Mouse (Mus musculus): Measurements from ENCODE around the gene Neurl4. TPM values are rescaled to one million over a fixed set of nuclear protein-coding genes. Genes with fewer than 3 reads are reported as not detected.
"Not testable (repeated sequence)": the region's sequence is repeated elsewhere in the genome, so short reads cannot be mapped to it uniquely, and the experiment has no call there.

The Neurl4 gene
- polyA plus RNA-seq (2014; fragmentation: Nextera tagmentation; extraction: Ambion mirVana): 12.5 and 13.1 TPM in 2 replicates

GRCm38 (mm10) chr11:69900471-69901405 is at the start of gene Neurl4, which contains the start of gene 2810408A11Rik:
Neurl4 (plus strand) TSS chr11:69901072.
2810408A11Rik (minus strand) TSS chr11:69900987.
- 0 out of 2 replicates have a peak, but pooled peaks cover 5% of the 10 kb centered on the region for H3K4me1 ChIP-seq (ENCODE audit: insufficient read depth)
- peak; percentile 93 for ATAC-seq (ENCODE audit: insufficient read depth)
- H3K4me3 ChIP-seq (ENCODE audit: low read depth, low read length): peak within 1 kb of the TSS; percentile 84
- TF ChIP-seq CTCF (IDR thresholded peaks at IDR 0.05; ENCODE audit: low read depth): no peak
- whole genome bisulfite sequencing: under 1% methylated on average over 38 of the region's 38 CpGs
- H3K4me2 ChIP-seq: peak within 1 kb of the TSS; percentile 99
- DNase-seq: peak; percentile 96
- H3K9me3 ChIP-seq (ENCODE audit: low read depth, low read length): no peaks in the 10 kb centered on the region
- H3K27ac ChIP-seq (ENCODE audit: low read depth): peak within 1 kb of the TSS; percentile 98
- no peaks in the 10 kb centered on the region for H3K27me3 ChIP-seq (ENCODE audit: insufficient read depth, low read length)
- peak within 1 kb of the TSS; percentile 89 for H3K9ac ChIP-seq
- H3K36me3 ChIP-seq (ENCODE audit: insufficient read depth): peaks cover 23% of the 10 kb centered on the region

DNA sequence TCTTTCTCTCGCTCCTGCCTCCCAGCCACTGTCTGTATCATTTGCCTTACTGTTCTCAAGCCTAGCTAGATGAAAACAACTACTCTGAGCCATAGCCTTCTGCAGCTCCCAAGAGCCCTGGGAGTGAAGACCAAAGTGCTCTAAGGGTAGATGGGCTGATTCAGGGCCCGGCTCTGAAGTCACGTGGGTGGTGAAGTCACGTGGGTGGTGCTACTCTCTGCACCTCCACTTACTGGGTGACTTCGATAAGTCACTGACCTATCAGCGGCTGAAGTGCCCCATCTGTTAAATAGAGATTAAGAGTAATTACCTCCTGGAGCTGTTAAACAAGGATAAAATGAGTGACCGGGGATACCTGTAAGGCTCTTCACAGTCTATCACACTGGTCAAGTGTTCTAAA is 46.9 kb upstream of the Neurl4 start:
- Histone ChIP-seq H3K27me3 (ENCODE audit: insufficient read depth, low read length) (peaks cover 8% of the 10 kb centered on the region), H3K27ac (ENCODE audit: low read depth) (no peak overlapping the region; the same call in 1 of the 2 replicates), H3K4me3 (ENCODE audit: low read depth, low read length) (no peak overlapping the region), H3K4me2 (no peak overlapping the region), H3K9ac (no peak overlapping the region), H3K4me1 (ENCODE audit: insufficient read depth) (no peaks in the 10 kb centered on the region), H3K36me3 (ENCODE audit: insufficient read depth) (peaks cover 43% of the 10 kb centered on the region), H3K9me3 (ENCODE audit: low read depth, low read length) (no peaks in the 10 kb centered on the region)
- peak; percentile 41; the same call in 1 of the 2 replicates for ATAC-seq (ENCODE audit: insufficient read depth)
- WGBS: 55% methylated on average over 7 of the region's 7 CpGs
- TF ChIP-seq CTCF (IDR thresholded peaks at IDR 0.05; ENCODE audit: low read depth): no peak
- no peak for DNase-seq

DNA sequence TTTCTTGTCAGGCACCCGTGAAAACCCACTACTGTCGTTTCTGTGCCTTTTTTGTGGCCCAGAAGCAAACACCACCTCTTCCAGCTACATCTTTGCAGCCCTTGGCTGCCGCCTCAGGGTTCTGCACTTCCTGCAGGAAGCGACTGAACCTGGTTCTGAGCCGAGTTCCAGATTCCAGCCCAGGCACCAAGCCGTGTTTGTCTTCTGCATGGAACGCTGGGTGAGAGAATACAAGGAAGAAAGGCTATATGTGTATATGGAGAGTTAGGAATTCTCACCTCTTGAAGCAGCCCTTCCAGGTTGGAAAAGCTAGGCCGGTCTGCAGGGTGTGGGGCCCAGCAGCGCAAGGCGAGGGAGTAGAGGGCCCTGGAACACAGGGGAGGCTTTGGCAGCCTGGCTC is 46.2 kb upstream of the Neurl4 start:
- no peaks in the 10 kb centered on the region for H3K4me1 ChIP-seq (ENCODE audit: insufficient read depth)
- no peak overlapping the region for H3K4me2 ChIP-seq
- H3K9ac ChIP-seq: no peak overlapping the region
- 76% methylated on average over 10 of the region's 10 CpGs for WGBS
- H3K9me3 ChIP-seq (ENCODE audit: low read depth, low read length): no peaks in the 10 kb centered on the region
- H3K4me3 ChIP-seq (ENCODE audit: low read depth, low read length): no peak overlapping the region
- H3K27ac ChIP-seq (ENCODE audit: low read depth): no peak overlapping the region
- no peak for TF ChIP-seq CTCF (IDR thresholded peaks at IDR 0.05; ENCODE audit: low read depth)
- peaks cover 12% of the 10 kb centered on the region for H3K27me3 ChIP-seq (ENCODE audit: insufficient read depth, low read length)
- ATAC-seq (ENCODE audit: insufficient read depth): no peak
- no peak for DNase-seq
- H3K36me3 ChIP-seq (ENCODE audit: insufficient read depth): peaks cover 36% of the 10 kb centered on the region

- H3K9me3 ChIP-seq (ENCODE audit: low read depth, low read length): no peaks in the 10 kb centered on the region
- H3K4me1 ChIP-seq (ENCODE audit: insufficient read depth): no peaks in the 10 kb centered on the region
- ATAC-seq (ENCODE audit: insufficient read depth) (peak; percentile 38; the same call in 1 of the 2 replicates), DNase-seq (no peak)
- peaks cover 30% of the 10 kb centered on the region for H3K36me3 ChIP-seq (ENCODE audit: insufficient read depth)
- H3K4me2 ChIP-seq: 0 out of 2 replicates have a peak overlapping the region, but pooled peaks have one; percentile 25
- TF ChIP-seq CTCF (IDR thresholded peaks at IDR 0.05; ENCODE audit: low read depth): peak; percentile 63
- H3K27ac ChIP-seq (ENCODE audit: low read depth): no peak overlapping the region
- 28% methylated on average over 16 of the region's 16 CpGs for WGBS
- H3K9ac ChIP-seq: no peak overlapping the region
- H3K4me3 ChIP-seq (ENCODE audit: low read depth, low read length): no peak overlapping the region
- peaks cover 12% of the 10 kb centered on the region for H3K27me3 ChIP-seq (ENCODE audit: insufficient read depth, low read length)
These were observed 45.5 kb upstream of the Neurl4 start for GRCm38 (mm10) chr11:69855347-69855746.

GRCm38 (mm10) chr11:69858113-69858998 is 42.5 kb upstream of the Neurl4 start, which contains the start of gene Tnk1:
Tnk1 (minus strand) TSS chr11:69858730.
- H3K4me3 ChIP-seq (ENCODE audit: low read depth, low read length): peak within 1 kb of the TSS; percentile 31
- ATAC-seq (ENCODE audit: insufficient read depth): peak; percentile 59
- peak within 1 kb of the TSS; percentile 53 for H3K4me2 ChIP-seq
- 14% methylated on average over 30 of the region's 30 CpGs for WGBS
- no peaks in the 10 kb centered on the region for H3K4me1 ChIP-seq (ENCODE audit: insufficient read depth)
- H3K27ac ChIP-seq (ENCODE audit: low read depth): peak within 1 kb of the TSS; percentile 63
- H3K27me3 ChIP-seq (ENCODE audit: insufficient read depth, low read length): peaks cover 12% of the 10 kb centered on the region
- H3K9ac ChIP-seq: peak within 1 kb of the TSS; percentile 50
- DNase-seq: peak; percentile 70
- 0 out of 2 replicates have a peak, but pooled peaks cover 3% of the 10 kb centered on the region for H3K36me3 ChIP-seq (ENCODE audit: insufficient read depth)
- TF ChIP-seq CTCF (IDR thresholded peaks at IDR 0.05; ENCODE audit: low read depth): no peak
- no peaks in the 10 kb centered on the region for H3K9me3 ChIP-seq (ENCODE audit: low read depth, low read length)

GRCm38 (mm10) chr11:69863729-69864128 is 37.1 kb upstream of the Neurl4 start:
- H3K4me3 ChIP-seq (ENCODE audit: low read depth, low read length); DNase-seq; H3K27me3 ChIP-seq (ENCODE audit: insufficient read depth, low read length); H3K9ac ChIP-seq; H3K9me3 ChIP-seq (ENCODE audit: low read depth, low read length); H3K4me1 ChIP-seq (ENCODE audit: insufficient read depth); H3K27ac ChIP-seq (ENCODE audit: low read depth); H3K4me2 ChIP-seq; H3K36me3 ChIP-seq (ENCODE audit: insufficient read depth); ATAC-seq (ENCODE audit: insufficient read depth): not testable (repeated sequence)
- WGBS: 54% methylated on average over 3 of the region's 3 CpGs

Measured in lung, embryonic 14.5 days (tissue).